Comparison of ENCODE assay signal across 34 mouse cellular contexts in genomic region chr11:53530001-53530400, GRCm38 (mm10). TPM values are rescaled to one million over a fixed set of nuclear protein-coding genes. Genes with fewer than 3 reads are reported as not detected.
DNase-seq lines count a peak whose midpoint lies in the region; ATAC-seq and TF ChIP-seq lines count a peak whose summit lies in the region.
"Had no signal": no experiment of that assay in that cellular context is flagged by ENCODE, and none has a peak within 500 bp of the region (broad histone marks: within the 10 kb centered on the region; RNA-seq: fewer than 3 reads in every experiment).

No protein-coding gene starts in this region.

- no peak for TF ChIP-seq CTCF in forebrain, postnatal 0 days (IDR thresholded peaks at IDR 0.05; ENCODE audit: low read depth)

- no peak for ATAC-seq in forebrain, postnatal 0 days
- ATAC-seq in heart, embryonic 15.5 days (replicated peaks; ENCODE audit: insufficient number of reproducible peaks, insufficient read depth, low FRiP score, low read depth): no peak
- ATAC-seq in heart, embryonic 11.5 days (replicated peaks; ENCODE audit: insufficient number of reproducible peaks, low FRiP score, low TSS enrichment): no peak
- no peak for ATAC-seq in limb, embryonic 15.5 days (ENCODE audit: insufficient number of reproducible peaks, low FRiP score, low TSS enrichment, low read depth)
- ATAC-seq: CD4-positive, CD25-positive, alpha-beta regulatory T cell, adult 4 months; forebrain, embryonic 13.5 days; forebrain, embryonic 16.5 days; intestine, postnatal 0 days had no signal

- H3K36me3 ChIP-seq in forebrain, embryonic 10.5 days (replicated peaks): peaks cover 30% of the 10 kb centered on the region
- peaks cover 22% of the 10 kb centered on the region for H3K36me3 ChIP-seq in forebrain, postnatal 0 days (ENCODE audit: insufficient read depth)
- peaks cover 23% of the 10 kb centered on the region for H3K36me3 ChIP-seq in heart, embryonic 15.5 days
- peaks cover 10% of the 10 kb centered on the region for H3K36me3 ChIP-seq in heart, embryonic 11.5 days (ENCODE audit: control insufficient read depth, insufficient read depth, low read length)
- H3K36me3 ChIP-seq in limb, embryonic 15.5 days: peaks cover 30% of the 10 kb centered on the region
- H3K36me3 ChIP-seq in limb, embryonic 10.5 days: peaks cover 29% of the 10 kb centered on the region

- no peak for DNase-seq in forebrain, embryonic 10.5 days (ENCODE audit: extremely low spot score, low spot score)
- no peak for DNase-seq in forebrain, postnatal 0 days
- no peak for DNase-seq in limb, embryonic 10.5 days (ENCODE audit: low spot score)
- DNase-seq: adrenal gland, adult 2 months; adrenal gland, postnatal 14 days; cerebellum, adult 11 months; cerebellum, postnatal 10 days; embryo, embryonic 11 days; gastrocnemius, adult 2 months; gastrocnemius, postnatal 14 days; heart, adult 11 months had no signal

- no peaks in the 10 kb centered on the region for H3K27me3 ChIP-seq in forebrain, embryonic 10.5 days (ENCODE audit: poor library complexity, severe bottlenecking)
- no peaks in the 10 kb centered on the region for H3K27me3 ChIP-seq in forebrain, postnatal 0 days (ENCODE audit: insufficient read depth, low read length)
- H3K27me3 ChIP-seq in heart, embryonic 15.5 days: no peaks in the 10 kb centered on the region
- no peaks in the 10 kb centered on the region for H3K27me3 ChIP-seq in heart, embryonic 11.5 days (ENCODE audit: control insufficient read depth, insufficient read depth, low read length)
- no peaks in the 10 kb centered on the region for H3K27me3 ChIP-seq in limb, embryonic 15.5 days
- H3K27me3 ChIP-seq in limb, embryonic 10.5 days (ENCODE audit: low read depth, poor library complexity, severe bottlenecking): no peaks in the 10 kb centered on the region
- H3K27me3 ChIP-seq: embryonic facial prominence, embryonic 13.5 days; forebrain, embryonic 13.5 days; hindbrain, embryonic 15.5 days had no signal

- peaks cover 37% of the 10 kb centered on the region for H3K4me1 ChIP-seq in forebrain, embryonic 10.5 days
- H3K4me1 ChIP-seq in forebrain, postnatal 0 days (ENCODE audit: insufficient read depth): peaks cover 5% of the 10 kb centered on the region
- H3K4me1 ChIP-seq in heart, embryonic 15.5 days (replicated peaks): peaks cover 45% of the 10 kb centered on the region
- peaks cover 29% of the 10 kb centered on the region for H3K4me1 ChIP-seq in heart, embryonic 11.5 days (ENCODE audit: control insufficient read depth, insufficient read depth, low read length)
- H3K4me1 ChIP-seq in limb, embryonic 15.5 days: peaks cover 42% of the 10 kb centered on the region
- H3K4me1 ChIP-seq in limb, embryonic 10.5 days: peaks cover 35% of the 10 kb centered on the region

- H3K9me3 ChIP-seq in forebrain, embryonic 10.5 days: no peaks in the 10 kb centered on the region
- no peaks in the 10 kb centered on the region for H3K9me3 ChIP-seq in forebrain, postnatal 0 days (ENCODE audit: low read length)
- H3K9me3 ChIP-seq in heart, embryonic 15.5 days (replicated peaks): no peaks in the 10 kb centered on the region
- H3K9me3 ChIP-seq in heart, embryonic 11.5 days (replicated peaks; ENCODE audit: control insufficient read depth, low read length): no peaks in the 10 kb centered on the region
- no peaks in the 10 kb centered on the region for H3K9me3 ChIP-seq in limb, embryonic 15.5 days
- H3K9me3 ChIP-seq in limb, embryonic 10.5 days (replicated peaks): no peaks in the 10 kb centered on the region
- H3K9me3 ChIP-seq: embryonic facial prominence, embryonic 10.5 days; embryonic facial prominence, embryonic 13.5 days; forebrain, embryonic 13.5 days; hindbrain, embryonic 12.5 days; hindbrain, embryonic 15.5 days had no signal

- WGBS in forebrain, embryonic 10.5 days: 86% methylated on average over 9 of the region's 9 CpGs
- 77% methylated on average over 9 of the region's 9 CpGs for WGBS in forebrain, postnatal 0 days
- WGBS in heart, embryonic 15.5 days: 76% methylated on average over 9 of the region's 9 CpGs
- WGBS in heart, embryonic 11.5 days (ENCODE audit: insufficient replicate concordance): 70% methylated on average over 9 of the region's 9 CpGs
- WGBS in limb, embryonic 15.5 days: 73% methylated on average over 9 of the region's 9 CpGs
- WGBS in limb, embryonic 10.5 days: 82% methylated on average over 9 of the region's 9 CpGs

- 0 out of 2 replicates have a peak overlapping the region, but pooled peaks have one; percentile 16 for H3K27ac ChIP-seq in forebrain, embryonic 10.5 days
- no peak overlapping the region for H3K27ac ChIP-seq in forebrain, postnatal 0 days (ENCODE audit: low read depth, low read length)
- peak overlapping the region; percentile 47; the same call in 1 of the 2 replicates for H3K27ac ChIP-seq in heart, embryonic 15.5 days
- H3K27ac ChIP-seq in heart, embryonic 11.5 days (ENCODE audit: low read depth, low read length): no peak overlapping the region
- no peak overlapping the region for H3K27ac ChIP-seq in limb, embryonic 15.5 days
- no peak overlapping the region for H3K27ac ChIP-seq in limb, embryonic 10.5 days
- H3K27ac ChIP-seq: embryonic facial prominence, embryonic 10.5 days; embryonic facial prominence, embryonic 13.5 days; forebrain, embryonic 13.5 days; hindbrain, embryonic 12.5 days; hindbrain, embryonic 15.5 days had no signal

- no peak overlapping the region for H3K4me3 ChIP-seq in forebrain, embryonic 10.5 days
- no peak overlapping the region for H3K4me3 ChIP-seq in forebrain, postnatal 0 days (ENCODE audit: low read depth, low read length)
- H3K4me3 ChIP-seq in heart, embryonic 15.5 days: no peak overlapping the region
- no peak overlapping the region for H3K4me3 ChIP-seq in heart, embryonic 11.5 days (ENCODE audit: low read depth, low read length)
- no peak overlapping the region for H3K4me3 ChIP-seq in limb, embryonic 15.5 days
- no peak overlapping the region for H3K4me3 ChIP-seq in limb, embryonic 10.5 days
- H3K4me3 ChIP-seq: embryonic facial prominence, embryonic 10.5 days; embryonic facial prominence, embryonic 13.5 days; erythroblast, embryonic 14.5 days; forebrain, embryonic 13.5 days; hindbrain, embryonic 12.5 days; hindbrain, embryonic 15.5 days had no signal

- no peak overlapping the region for H3K9ac ChIP-seq in forebrain, postnatal 0 days
- no peak overlapping the region for H3K9ac ChIP-seq in heart, embryonic 15.5 days
- no peak overlapping the region for H3K9ac ChIP-seq in heart, embryonic 11.5 days (ENCODE audit: low read depth, low read length)
- H3K9ac ChIP-seq in limb, embryonic 15.5 days: 0 out of 2 replicates have a peak overlapping the region, but pooled peaks have one; percentile 17
- H3K9ac ChIP-seq: embryonic facial prominence, embryonic 13.5 days; forebrain, embryonic 13.5 days; hindbrain, embryonic 12.5 days; hindbrain, embryonic 15.5 days had no signal

- H3K4me2 ChIP-seq in forebrain, postnatal 0 days (ENCODE audit: low read depth): no peak overlapping the region
- no peak overlapping the region for H3K4me2 ChIP-seq in heart, embryonic 15.5 days
- H3K4me2 ChIP-seq in heart, embryonic 11.5 days: no peak overlapping the region; the same call in 1 of the 2 replicates
- H3K4me2 ChIP-seq in limb, embryonic 15.5 days: no peak overlapping the region
- H3K4me2 ChIP-seq: embryonic facial prominence, embryonic 13.5 days; forebrain, embryonic 13.5 days; hindbrain, embryonic 15.5 days had no signal

RNA-seq across cellular contexts. Expression of gene Sept8, which starts 10.9 kb away (rescaled TPM):
- 22.7 and 22.9 TPM in 2 replicates for polyA plus RNA-seq in forebrain, embryonic 10.5 days (2016; fragmentation: Nextera tagmentation; extraction: Ambion mirVana)
- 37.2 and 40.9 TPM in 2 replicates for total RNA-seq in forebrain, postnatal 0 days (2014; rRNA removed)
- 13.5 and 18.2 TPM in 2 replicates for polyA plus RNA-seq in forebrain, postnatal 0 days (2015; fragmentation: Nextera tagmentation; extraction: Ambion mirVana)
- polyA plus RNA-seq in heart, embryonic 15.5 days (2015; fragmentation: Nextera tagmentation; extraction: Ambion mirVana): 18.8 and 23.3 TPM in 2 replicates
- 18.8 and 21.4 TPM in 2 replicates for polyA plus RNA-seq in heart, embryonic 11.5 days (2014; fragmentation: Nextera tagmentation; extraction: Ambion mirVana)
- 54.9 and 55.4 TPM in 2 replicates for polyA plus RNA-seq in limb, embryonic 15.5 days (2015; fragmentation: Nextera tagmentation; extraction: Ambion mirVana)
- 18.6 and 22.8 TPM in 2 replicates for polyA plus RNA-seq in limb, embryonic 10.5 days (2016; fragmentation: Nextera tagmentation; extraction: Ambion mirVana)

RNA-seq across cellular contexts. Expression of gene Kif3a, which starts 37.2 kb away (rescaled TPM):
- 78.4 and 82.2 TPM in 2 replicates for polyA plus RNA-seq in forebrain, embryonic 10.5 days (2016; fragmentation: Nextera tagmentation; extraction: Ambion mirVana)
- total RNA-seq in forebrain, postnatal 0 days (2014; rRNA removed): 103 and 118 TPM in 2 replicates
- 241 and 330 TPM in 2 replicates for polyA plus RNA-seq in forebrain, postnatal 0 days (2015; fragmentation: Nextera tagmentation; extraction: Ambion mirVana)
- polyA plus RNA-seq in heart, embryonic 15.5 days (2015; fragmentation: Nextera tagmentation; extraction: Ambion mirVana): 43.5 and 43.6 TPM in 2 replicates
- 31.9 and 38.6 TPM in 2 replicates for polyA plus RNA-seq in heart, embryonic 11.5 days (2014; fragmentation: Nextera tagmentation; extraction: Ambion mirVana)
- polyA plus RNA-seq in limb, embryonic 15.5 days (2015; fragmentation: Nextera tagmentation; extraction: Ambion mirVana): 69.2 and 82.2 TPM in 2 replicates
- polyA plus RNA-seq in limb, embryonic 10.5 days (2016; fragmentation: Nextera tagmentation; extraction: Ambion mirVana): 52.0 and 69.4 TPM in 2 replicates

RNA-seq across cellular contexts. Expression of gene Sowaha, which starts 49.9 kb away (rescaled TPM):
- 0.46 and 0.97 TPM in 2 replicates for polyA plus RNA-seq in forebrain, embryonic 10.5 days (2016; fragmentation: Nextera tagmentation; extraction: Ambion mirVana)
- total RNA-seq in forebrain, postnatal 0 days (2014; rRNA removed): 13.2 and 13.5 TPM in 2 replicates
- 5.0 and 7.9 TPM in 2 replicates for polyA plus RNA-seq in forebrain, postnatal 0 days (2015; fragmentation: Nextera tagmentation; extraction: Ambion mirVana)
- polyA plus RNA-seq in heart, embryonic 15.5 days (2015; fragmentation: Nextera tagmentation; extraction: Ambion mirVana): 0.34 and 0.48 TPM in 2 replicates
- 0.41 and 0.73 TPM in 2 replicates for polyA plus RNA-seq in heart, embryonic 11.5 days (2014; fragmentation: Nextera tagmentation; extraction: Ambion mirVana)
- 0.21 and 0.28 TPM in 2 replicates for polyA plus RNA-seq in limb, embryonic 15.5 days (2015; fragmentation: Nextera tagmentation; extraction: Ambion mirVana)
- polyA plus RNA-seq in limb, embryonic 10.5 days (2016; fragmentation: Nextera tagmentation; extraction: Ambion mirVana): 0.13 and 0.51 TPM in 2 replicates
- total RNA-seq: hematopoietic stem cell, adult 5-6 weeks; MEL had no signal
- polyA plus RNA-seq: C2C12; CD4-positive, CD25-positive, alpha-beta regulatory T cell, adult 4 months had no signal

RNA-seq across cellular contexts. Expression of gene Gm9945, which starts 50.0 kb away (rescaled TPM):
- 0.30 TPM in 1 of 2 replicates, not detected in the other for polyA plus RNA-seq in forebrain, embryonic 10.5 days (2016; fragmentation: Nextera tagmentation; extraction: Ambion mirVana)
- not detected in 2 replicates for total RNA-seq in forebrain, postnatal 0 days (2014; rRNA removed)
- polyA plus RNA-seq in forebrain, postnatal 0 days (2015; fragmentation: Nextera tagmentation; extraction: Ambion mirVana): 0.15 and 0.28 TPM in 2 replicates
- polyA plus RNA-seq in heart, embryonic 15.5 days (2015; fragmentation: Nextera tagmentation; extraction: Ambion mirVana): not detected in 2 replicates
- polyA plus RNA-seq in heart, embryonic 11.5 days (2014; fragmentation: Nextera tagmentation; extraction: Ambion mirVana): 0.29 TPM in 1 of 2 replicates, not detected in the other
- not detected in 2 replicates for polyA plus RNA-seq in limb, embryonic 15.5 days (2015; fragmentation: Nextera tagmentation; extraction: Ambion mirVana)
- polyA plus RNA-seq in limb, embryonic 10.5 days (2016; fragmentation: Nextera tagmentation; extraction: Ambion mirVana): not detected in 2 replicates
- total RNA-seq: adrenal gland, adult 2 months; adrenal gland, postnatal 14 days; adrenal gland, postnatal 4 days; gastrocnemius, adult 2 months; gastrocnemius, postnatal 14 days; gastrocnemius, postnatal 4 days; heart, adult 8-10 months; heart, postnatal 25 days; hematopoietic stem cell, adult 5-6 weeks; MEL had no signal
- polyA plus RNA-seq: adrenal gland, adult 2 months; C2C12; CD4-positive, CD25-positive, alpha-beta regulatory T cell, adult 4 months; embryonic facial prominence, embryonic 13.5 days; erythroblast, embryonic 14.5 days; forebrain, embryonic 13.5 days; forebrain, embryonic 16.5 days; heart, embryonic 16.5 days; hindbrain, embryonic 12.5 days; intestine, embryonic 14.5 days; intestine, postnatal 0 days had no signal

RNA-seq across cellular contexts. Expression of gene Gm9837, which starts 59.7 kb away (rescaled TPM):
- polyA plus RNA-seq in forebrain, embryonic 10.5 days (2016; fragmentation: Nextera tagmentation; extraction: Ambion mirVana): not detected in 2 replicates
- 1.7 TPM in 1 of 2 replicates, not detected in the other for total RNA-seq in forebrain, postnatal 0 days (2014; rRNA removed)
- polyA plus RNA-seq in forebrain, postnatal 0 days (2015; fragmentation: Nextera tagmentation; extraction: Ambion mirVana): not detected in 2 replicates
- polyA plus RNA-seq in heart, embryonic 15.5 days (2015; fragmentation: Nextera tagmentation; extraction: Ambion mirVana): not detected in 2 replicates
- not detected in 2 replicates for polyA plus RNA-seq in heart, embryonic 11.5 days (2014; fragmentation: Nextera tagmentation; extraction: Ambion mirVana)
- polyA plus RNA-seq in limb, embryonic 15.5 days (2015; fragmentation: Nextera tagmentation; extraction: Ambion mirVana): not detected in 2 replicates
- polyA plus RNA-seq in limb, embryonic 10.5 days (2016; fragmentation: Nextera tagmentation; extraction: Ambion mirVana): not detected in 2 replicates
- total RNA-seq: adrenal gland, adult 2 months; adrenal gland, postnatal 14 days; adrenal gland, postnatal 4 days; gastrocnemius, adult 2 months; gastrocnemius, postnatal 14 days; gastrocnemius, postnatal 4 days; heart, adult 8-10 months; heart, postnatal 25 days; hematopoietic stem cell, adult 5-6 weeks; MEL had no signal
- polyA plus RNA-seq: adrenal gland, adult 2 months; C2C12; CD4-positive, CD25-positive, alpha-beta regulatory T cell, adult 4 months; cortical plate, adult 2 months; embryonic facial prominence, embryonic 10.5 days; embryonic facial prominence, embryonic 13.5 days; erythroblast, embryonic 14.5 days; forebrain, embryonic 13.5 days; forebrain, embryonic 16.5 days; frontal cortex, adult 2 months; heart, embryonic 16.5 days; hindbrain, embryonic 12.5 days; hindbrain, embryonic 15.5 days; intestine, embryonic 14.5 days; intestine, postnatal 0 days had no signal

Comparison
In these comparisons a context has a peak if more than half of its experiments do, and no peak if none do; other contexts are left out.
1. H3K27ac ChIP-seq: peak in forebrain, embryonic 10.5 days (single experiment) and heart, embryonic 15.5 days (single experiment); none in forebrain, postnatal 0 days (single experiment), heart, embryonic 11.5 days (single experiment), limb, embryonic 15.5 days (single experiment) and limb, embryonic 10.5 days (single experiment).